Comparison of ENCODE assay signal across 24 mouse cellular contexts in genomic region chr4:120400251-120400650, GRCm38 (mm10). TPM values are rescaled to one million over a fixed set of nuclear protein-coding genes. Genes with fewer than 3 reads are reported as not detected.
DNase-seq lines count a peak whose midpoint lies in the region; ATAC-seq and TF ChIP-seq lines count a peak whose summit lies in the region.
"Had no signal": no experiment of that assay in that cellular context is flagged by ENCODE, and none has a peak within 500 bp of the region (broad histone marks: within the 10 kb centered on the region; RNA-seq: fewer than 3 reads in every experiment).

No protein-coding gene starts in this region.

- no peaks in the 10 kb centered on the region for H3K27me3 ChIP-seq in forebrain, embryonic 14.5 days (replicated peaks; ENCODE audit: control insufficient read depth, insufficient read depth, low read length)
- peaks cover 13% of the 10 kb centered on the region for H3K27me3 ChIP-seq in forebrain, embryonic 13.5 days
- H3K27me3 ChIP-seq in limb, embryonic 14.5 days (ENCODE audit: control insufficient read depth, insufficient read depth, low read length) = peaks cover 5% of the 10 kb centered on the region; the same call in 1 of the 2 replicates
- H3K27me3 ChIP-seq in heart, adult 2 months (ENCODE audit: control insufficient read depth, insufficient read depth, low read length) = no peaks in the 10 kb centered on the region
- H3K27me3 ChIP-seq: embryonic facial prominence, embryonic 13.5 days; forebrain, embryonic 15.5 days; hindbrain, embryonic 12.5 days; hindbrain, embryonic 15.5 days; Patski had no signal

- H3K79me2 ChIP-seq in heart, adult 2 months (replicated peaks; ENCODE audit: control insufficient read depth, insufficient read depth, low read length) = no peaks in the 10 kb centered on the region

- H3K9ac ChIP-seq in forebrain, embryonic 14.5 days (ENCODE audit: low read length) = no peak overlapping the region
- H3K9ac ChIP-seq in forebrain, embryonic 13.5 days = no peak overlapping the region
- no peak overlapping the region for H3K9ac ChIP-seq in limb, embryonic 14.5 days (ENCODE audit: low read depth, low read length, severe bottlenecking)
- H3K9ac ChIP-seq in heart, adult 2 months (ENCODE audit: low read depth, low read length) = no peak overlapping the region
- H3K9ac ChIP-seq: embryonic facial prominence, embryonic 13.5 days; forebrain, embryonic 15.5 days; hindbrain, embryonic 12.5 days; hindbrain, embryonic 15.5 days; intestine, embryonic 15.5 days had no signal

- no peaks in the 10 kb centered on the region for H3K36me3 ChIP-seq in forebrain, embryonic 14.5 days (ENCODE audit: control insufficient read depth, insufficient read depth, low read length)
- no peaks in the 10 kb centered on the region for H3K36me3 ChIP-seq in forebrain, embryonic 13.5 days (ENCODE audit: poor library complexity, severe bottlenecking)
- H3K36me3 ChIP-seq in limb, embryonic 14.5 days (ENCODE audit: control insufficient read depth, insufficient read depth, low read length) = no peaks in the 10 kb centered on the region
- no peaks in the 10 kb centered on the region for H3K36me3 ChIP-seq in heart, adult 2 months (ENCODE audit: control insufficient read depth, insufficient read depth, low read length)
- H3K36me3 ChIP-seq: embryonic facial prominence, embryonic 10.5 days; embryonic facial prominence, embryonic 13.5 days; forebrain, embryonic 10.5 days; forebrain, embryonic 15.5 days; hindbrain, embryonic 12.5 days; hindbrain, embryonic 15.5 days; intestine, embryonic 15.5 days had no signal

- H3K9me3 ChIP-seq in forebrain, embryonic 14.5 days (replicated peaks; ENCODE audit: control insufficient read depth, low read length) = no peaks in the 10 kb centered on the region
- no peaks in the 10 kb centered on the region for H3K9me3 ChIP-seq in forebrain, embryonic 13.5 days (replicated peaks)
- H3K9me3 ChIP-seq in limb, embryonic 14.5 days (ENCODE audit: control insufficient read depth, low read length) = no peaks in the 10 kb centered on the region
- H3K9me3 ChIP-seq: embryonic facial prominence, embryonic 10.5 days; embryonic facial prominence, embryonic 13.5 days; forebrain, embryonic 10.5 days; forebrain, embryonic 15.5 days; hindbrain, embryonic 12.5 days; hindbrain, embryonic 15.5 days; intestine, embryonic 15.5 days had no signal

- TF ChIP-seq EP300 in heart, adult 2 months (IDR thresholded peaks at IDR 0.05; ENCODE audit: insufficient read depth, low read depth, low read length) = no peak

- ATAC-seq in forebrain, embryonic 14.5 days = no peak
- no peak for ATAC-seq in forebrain, embryonic 13.5 days
- no peak for ATAC-seq in limb, embryonic 14.5 days (ENCODE audit: low FRiP score, low read depth)
- ATAC-seq: forebrain, embryonic 15.5 days; intestine, embryonic 15.5 days; Patski had no signal

- intact Hi-C loops in heart, adult 2 months (cut with DNase I) = no loop called here

- no peak for TF ChIP-seq POLR2A in limb, embryonic 14.5 days (IDR thresholded peaks at IDR 0.05; ENCODE audit: borderline replicate concordance, extremely low read depth, insufficient read depth, insufficient read length)
- TF ChIP-seq POLR2A in heart, adult 2 months (IDR thresholded peaks at IDR 0.05; ENCODE audit: insufficient read depth, low read depth, low read length) = no peak

- WGBS in forebrain, embryonic 14.5 days = 31% methylated on average over 3 of the region's 3 CpGs
- WGBS in forebrain, embryonic 13.5 days = 56% methylated on average over 3 of the region's 3 CpGs
- WGBS in limb, embryonic 14.5 days = 25% methylated on average over 3 of the region's 3 CpGs
- WGBS in heart, adult 2 months = 86% methylated on average over 3 of the region's 3 CpGs

- no peak overlapping the region for H3K27ac ChIP-seq in forebrain, embryonic 14.5 days (ENCODE audit: low read depth, low read length)
- H3K27ac ChIP-seq in forebrain, embryonic 13.5 days = no peak overlapping the region
- no peak overlapping the region for H3K27ac ChIP-seq in limb, embryonic 14.5 days (replicated peaks; ENCODE audit: low read depth, low read length)
- H3K27ac ChIP-seq in heart, adult 2 months = no peak overlapping the region
- H3K27ac ChIP-seq: embryonic facial prominence, embryonic 10.5 days; embryonic facial prominence, embryonic 13.5 days; forebrain, embryonic 10.5 days; forebrain, embryonic 15.5 days; hindbrain, embryonic 12.5 days; hindbrain, embryonic 15.5 days; intestine, embryonic 15.5 days had no signal

- H3K4me2 ChIP-seq in forebrain, embryonic 14.5 days (ENCODE audit: low read length) = no peak overlapping the region
- no peak overlapping the region for H3K4me2 ChIP-seq in forebrain, embryonic 13.5 days
- no peak overlapping the region for H3K4me2 ChIP-seq in limb, embryonic 14.5 days (replicated peaks; ENCODE audit: low read depth, low read length, severe bottlenecking)
- H3K4me2 ChIP-seq: embryonic facial prominence, embryonic 13.5 days; forebrain, embryonic 15.5 days; heart, embryonic 11.5 days; hindbrain, embryonic 12.5 days; hindbrain, embryonic 15.5 days; intestine, embryonic 15.5 days had no signal

- no peak for TF ChIP-seq CTCF in heart, adult 2 months (IDR thresholded peaks at IDR 0.05)

- DNase-seq in forebrain, embryonic 14.5 days (ENCODE audit: low spot score) = peak; percentile 61
- DNase-seq in fat pad, adult 2 months (ENCODE audit: extremely low read depth, low read depth, low spot score) = peak; percentile 71
- DNase-seq in limb, embryonic 14.5 days (ENCODE audit: low spot score) = peak; percentile 58
- DNase-seq in heart, adult 2 months = no peak
- DNase-seq in natural killer cell, adult 2 months (ENCODE audit: low spot score in 2 of 2) = no peak
- DNase-seq: adrenal gland, postnatal 10 days; adrenal gland, postnatal 36 days; cerebellum, adult 11 months; cerebellum, adult 2 months; cerebellum, adult 9-11 months; cerebellum, postnatal 25 days; embryo, embryonic 11 days; gastrocnemius, postnatal 25 days had no signal

- no peaks in the 10 kb centered on the region for H3K4me1 ChIP-seq in forebrain, embryonic 14.5 days (ENCODE audit: control insufficient read depth, insufficient read depth, low read length)
- H3K4me1 ChIP-seq in forebrain, embryonic 13.5 days = peaks cover 7% of the 10 kb centered on the region; the same call in 1 of the 2 replicates
- no peaks in the 10 kb centered on the region for H3K4me1 ChIP-seq in limb, embryonic 14.5 days (ENCODE audit: control insufficient read depth, insufficient read depth, low read length)
- no peaks in the 10 kb centered on the region; the same call in 1 of the 2 replicates for H3K4me1 ChIP-seq in heart, adult 2 months (ENCODE audit: control insufficient read depth, insufficient read depth, low read length)
- H3K4me1 ChIP-seq: hindbrain, embryonic 12.5 days; hindbrain, embryonic 15.5 days; intestine, embryonic 15.5 days had no signal

- H3K4me3 ChIP-seq in forebrain, embryonic 14.5 days (ENCODE audit: low read depth, low read length) = no peak overlapping the region
- no peak overlapping the region for H3K4me3 ChIP-seq in forebrain, embryonic 13.5 days
- no peak overlapping the region for H3K4me3 ChIP-seq in limb, embryonic 14.5 days (replicated peaks; ENCODE audit: low read length)
- no peak overlapping the region for H3K4me3 ChIP-seq in heart, adult 2 months
- H3K4me3 ChIP-seq: embryonic facial prominence, embryonic 10.5 days; embryonic facial prominence, embryonic 13.5 days; erythroblast, embryonic 14.5 days; forebrain, embryonic 10.5 days; forebrain, embryonic 15.5 days; hindbrain, embryonic 12.5 days; hindbrain, embryonic 15.5 days; intestine, embryonic 15.5 days had no signal

RNA-seq across cellular contexts. Expression of gene Scmh1, which starts 4.8 kb away (rescaled TPM):
- 38.8 and 55.8 TPM in 2 replicates for polyA plus RNA-seq in forebrain, embryonic 14.5 days (2014; fragmentation: Nextera tagmentation; extraction: Ambion mirVana)
- polyA plus RNA-seq in forebrain, embryonic 13.5 days (2015; fragmentation: Nextera tagmentation; extraction: Ambion mirVana) = 48.9 and 49.7 TPM in 2 replicates
- 57.4 and 68.3 TPM in 2 replicates for polyA plus RNA-seq in limb, embryonic 14.5 days (2012; rRNA removed)
- 36.7 and 42.6 TPM in 2 replicates for polyA plus RNA-seq in limb, embryonic 14.5 days (2014; fragmentation: Nextera tagmentation; extraction: Ambion mirVana)
- total RNA-seq in heart, adult 2 months (2021) = 10 to 100 TPM; 53.1 to 67.9 TPM
- 48.1 and 63.6 TPM in 2 replicates for polyA plus RNA-seq in heart, adult 2 months (2012; rRNA removed)

Comparison
In these comparisons a context has a peak if more than half of its experiments do, and no peak if none do; other contexts are left out.
1. DNase-seq: peak in forebrain, embryonic 14.5 days (single experiment), fat pad, adult 2 months (single experiment) and limb, embryonic 14.5 days (single experiment); none in heart, adult 2 months (0 of 2) and natural killer cell, adult 2 months (0 of 2).